Mouse (Mus musculus): Measurements from ENCODE around the gene Tgfb3.
A peak's percentile ranks its signal among the peaks of the same experiment; 100 is the strongest.

Gene Tgfb3

GRCm38 (mm10) chr12:86078553-86079201 is at the start of gene Tgfb3:
Gene Tgfb3, minus strand, starts transcription at chr12:86079041.
- no peak for DNase-seq (ENCODE audit: low spot score)

- DNase-seq (ENCODE audit: low spot score) = no peak
These were observed 49.3 kb upstream of the Tgfb3 start for GRCm38 (mm10) chr12:86128122-86128521.

DNA sequence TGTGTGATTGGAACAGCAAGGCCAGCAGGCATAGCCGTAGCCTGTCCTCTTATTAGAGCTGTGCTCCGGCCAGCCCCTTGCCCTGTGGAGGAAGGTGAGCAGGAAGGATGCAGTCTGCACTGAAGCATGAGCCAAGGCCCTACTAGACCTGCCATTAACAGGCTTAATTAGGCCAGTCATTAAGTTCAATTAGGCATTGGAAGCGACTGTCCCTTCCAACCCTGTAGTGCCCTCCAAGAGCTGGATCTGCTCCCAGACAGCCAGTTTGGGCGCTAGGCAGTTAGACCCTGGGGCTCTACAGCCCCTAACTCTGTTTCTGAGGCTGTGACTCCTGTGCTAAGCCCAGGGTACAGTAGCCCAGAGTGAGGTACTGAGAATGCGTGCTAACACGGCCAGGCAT is 45.2 kb upstream of the Tgfb3 start:
- no peak for DNase-seq (ENCODE audit: low spot score)

DNA sequence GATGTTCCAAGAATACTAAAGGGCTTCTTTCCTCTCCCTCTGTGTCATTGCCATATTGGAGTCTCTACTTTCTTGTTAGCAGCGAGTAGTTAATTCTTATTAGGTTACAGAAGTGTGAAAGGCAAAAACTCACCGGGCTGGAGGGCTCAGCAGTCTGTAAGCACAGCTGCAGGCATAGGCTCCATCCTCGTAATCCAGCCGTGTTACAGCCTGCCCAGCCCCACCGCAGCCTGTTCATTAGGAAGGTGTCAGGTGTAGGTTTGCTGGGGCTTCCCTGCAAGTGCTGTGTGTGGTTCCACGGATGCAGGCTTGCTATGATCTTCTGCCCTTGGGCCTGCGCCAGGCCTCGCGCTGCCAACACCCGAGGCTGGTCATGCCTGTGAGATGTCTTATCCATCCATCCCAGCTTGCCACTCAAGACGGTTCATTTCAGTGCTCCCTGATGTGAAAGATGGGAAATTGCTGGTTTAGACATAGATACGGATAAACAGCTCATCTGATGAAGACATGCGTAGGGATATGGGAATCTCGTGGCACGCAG is 37.5 kb upstream of the Tgfb3 start:
- DNase-seq (ENCODE audit: low spot score) = no peak

DNA sequence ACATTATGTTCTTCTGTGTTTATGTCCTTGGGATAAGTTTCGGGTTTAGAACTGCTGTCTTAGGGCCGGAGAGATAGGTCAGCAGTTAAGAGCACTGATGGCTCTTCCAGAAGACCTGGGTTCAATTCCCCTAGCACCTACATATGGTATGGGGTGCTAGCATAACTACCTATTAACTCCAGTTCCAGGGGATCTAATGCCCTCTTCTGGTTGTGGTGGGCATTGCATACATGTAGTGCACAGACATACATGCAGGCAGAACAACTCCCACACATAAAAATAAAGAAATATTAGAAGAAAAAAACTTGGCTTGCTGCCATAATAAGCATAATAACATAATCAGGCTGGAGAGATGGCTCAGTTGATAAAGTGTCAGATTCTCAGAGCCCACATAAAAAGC is 31.8 kb upstream of the Tgfb3 start:
- DNase-seq (ENCODE audit: low spot score) = no peak

- DNase-seq (ENCODE audit: low spot score) = no peak
These were observed 30.7 kb upstream of the Tgfb3 start for GRCm38 (mm10) chr12:86109531-86109930.

- no peak for DNase-seq (ENCODE audit: low spot score)
These were observed 28.8 kb upstream of the Tgfb3 start for GRCm38 (mm10) chr12:86107645-86108044.

GRCm38 (mm10) chr12:86106086-86106485 is 27.2 kb upstream of the Tgfb3 start:
- DNase-seq (ENCODE audit: low spot score) = no peak

DNA sequence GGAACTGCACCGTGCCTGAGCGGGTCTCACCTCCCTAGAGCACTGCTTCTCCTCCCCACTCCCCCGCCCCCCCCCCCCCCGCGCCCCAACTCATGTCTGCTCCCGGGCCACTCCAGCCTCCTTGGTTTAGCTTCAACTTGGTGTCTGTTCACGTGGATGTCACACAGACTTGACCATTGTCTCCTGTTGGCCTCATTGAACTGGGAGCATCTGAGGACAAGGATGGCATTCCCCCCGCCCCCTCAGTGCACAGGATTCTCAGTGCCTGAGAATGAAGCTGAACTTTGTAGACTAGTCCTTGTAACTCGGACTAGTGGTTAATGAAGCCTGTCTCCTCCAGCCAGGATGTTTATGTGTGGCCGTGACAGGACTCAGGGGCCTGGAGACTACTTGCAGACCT is 26.7 kb upstream of the Tgfb3 start:
- no peak for DNase-seq (ENCODE audit: low spot score)

- no peak for DNase-seq (ENCODE audit: low spot score)
These were observed 25.5 kb upstream of the Tgfb3 start for GRCm38 (mm10) chr12:86104297-86104696.

DNA sequence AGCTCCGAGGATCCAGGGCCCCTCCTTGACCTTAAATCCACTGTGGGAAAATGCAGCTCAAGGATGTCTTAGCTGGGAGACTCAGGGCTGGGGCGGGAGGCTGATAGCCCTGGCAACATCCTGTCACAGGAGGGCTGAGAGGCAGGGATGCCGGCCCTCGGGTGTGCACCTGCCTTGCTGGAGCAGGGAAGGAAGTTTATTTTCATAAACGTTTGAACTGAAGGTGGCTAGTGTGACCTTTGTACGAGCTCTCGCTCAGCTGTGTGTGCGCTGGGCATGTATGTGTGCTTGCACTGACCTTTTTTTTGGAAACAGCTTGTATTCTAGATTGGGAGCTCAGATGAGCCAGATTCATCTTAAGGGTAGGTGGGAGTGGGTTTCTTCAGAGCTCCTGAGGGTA is 25.0 kb upstream of the Tgfb3 start:
- DNase-seq (ENCODE audit: low spot score) = no peak

DNA sequence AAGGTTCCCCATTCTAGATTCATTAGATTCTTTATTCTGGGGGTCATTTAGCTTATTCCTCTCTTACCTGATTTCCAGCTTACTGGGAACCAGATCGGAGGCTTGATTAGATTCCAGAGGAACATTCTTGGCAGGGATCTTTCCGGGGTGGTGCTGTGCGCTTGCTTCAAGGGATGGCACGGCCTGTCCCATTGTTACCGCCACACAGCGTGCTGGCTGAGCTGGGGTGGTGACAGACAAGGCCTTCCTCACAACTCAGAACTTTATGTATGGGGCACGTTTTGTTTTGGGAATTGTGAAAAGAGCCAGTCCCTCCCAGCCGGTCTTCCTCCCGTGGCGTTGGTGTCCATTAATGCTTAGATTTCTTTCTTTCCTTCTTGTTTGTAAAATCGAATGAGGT is 24.6 kb upstream of the Tgfb3 start:
- no peak for DNase-seq (ENCODE audit: low spot score)

DNA sequence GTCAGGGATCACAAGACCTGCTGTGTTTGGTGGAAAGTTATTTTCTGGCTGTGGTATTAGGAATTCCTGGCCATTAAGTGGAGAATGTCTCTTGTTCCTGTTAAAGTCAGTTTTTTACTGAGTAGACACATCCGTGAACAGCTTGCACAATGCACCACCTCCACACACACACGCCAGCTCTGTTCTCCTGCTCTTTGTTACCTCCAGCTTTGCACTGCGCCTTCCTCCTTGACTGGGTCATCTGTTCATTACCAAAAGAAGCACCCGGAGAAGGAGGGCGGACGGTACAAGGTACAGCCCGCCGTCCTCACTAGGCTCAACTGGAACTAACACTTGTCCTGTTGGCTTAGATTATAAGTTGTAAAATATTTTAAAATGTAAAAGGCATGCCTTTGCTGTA is 23.8 kb upstream of the Tgfb3 start:
- DNase-seq (ENCODE audit: low spot score) = no peak

GRCm38 (mm10) chr12:86100711-86101110 is 21.9 kb upstream of the Tgfb3 start:
- no peak for DNase-seq (ENCODE audit: low spot score)

DNA sequence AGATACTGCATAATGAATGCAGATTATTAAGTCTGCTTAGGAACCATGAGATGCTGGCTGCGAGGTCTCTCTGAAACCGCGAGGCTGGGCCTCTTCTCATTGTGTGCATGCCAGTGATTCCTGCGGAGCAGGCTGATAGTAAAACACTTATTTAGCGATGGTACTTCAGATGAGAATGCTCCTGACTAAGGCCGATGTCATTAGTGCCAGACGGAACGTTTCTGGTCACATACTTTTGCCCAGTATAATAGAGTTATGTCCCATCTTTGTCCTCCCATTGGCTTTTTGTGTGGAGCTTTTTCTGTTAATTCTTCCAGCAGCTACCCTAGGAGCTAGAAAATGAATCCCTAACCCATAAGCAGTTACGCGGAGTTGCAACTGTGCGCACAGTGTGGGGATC is 18.9 kb upstream of the Tgfb3 start:
- DNase-seq (ENCODE audit: low spot score) = no peak

GRCm38 (mm10) chr12:86095806-86096205 is 17.0 kb upstream of the Tgfb3 start:
- DNase-seq (ENCODE audit: low spot score) = no peak

DNA sequence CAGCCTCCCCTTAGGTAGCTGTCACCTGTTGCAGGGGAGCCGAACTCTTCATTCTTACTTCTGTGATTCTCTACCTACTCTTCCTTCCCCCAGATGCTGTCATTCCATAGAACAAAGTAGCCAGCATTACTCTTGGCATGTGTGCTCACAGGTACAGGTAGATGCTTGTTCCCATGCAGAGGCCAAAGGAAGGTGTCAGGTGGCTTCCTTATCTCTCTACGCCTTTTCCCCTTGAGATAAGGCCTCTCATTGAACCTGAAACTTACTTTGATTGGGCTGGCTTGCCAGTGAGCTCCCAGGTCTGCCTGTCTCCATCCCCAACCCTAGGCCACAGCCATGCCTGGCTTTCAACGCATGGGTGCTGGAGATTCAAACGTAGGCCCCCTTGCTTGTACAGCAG is 15.2 kb upstream of the Tgfb3 start:
- no peak for DNase-seq (ENCODE audit: low spot score)

DNA sequence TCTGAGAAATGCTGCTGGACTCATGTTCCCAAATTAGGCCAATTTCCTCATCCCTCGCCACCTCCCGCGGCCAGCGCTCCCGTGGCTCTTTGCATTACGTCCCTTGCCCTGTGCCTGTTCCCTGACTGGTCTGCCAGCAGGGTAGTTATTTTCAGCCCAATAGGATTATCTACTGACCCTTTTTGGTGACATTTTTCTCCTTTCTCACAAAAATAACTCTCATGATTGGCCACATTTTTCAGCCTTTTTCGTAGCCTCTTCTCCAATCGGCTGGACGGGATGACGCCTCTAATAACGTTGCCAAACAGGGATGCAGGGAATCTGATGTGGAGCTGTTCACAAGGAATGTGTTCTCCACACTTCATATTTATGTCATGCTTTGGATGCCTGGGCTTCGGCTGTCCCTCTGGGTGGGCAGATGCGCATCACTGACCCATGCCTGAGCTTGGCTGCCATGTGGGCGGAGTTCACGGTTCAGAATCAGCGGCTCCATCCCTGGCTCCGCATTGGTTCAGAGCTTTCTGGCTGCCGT is 12.8 kb upstream of the Tgfb3 start:
- DNase-seq (ENCODE audit: low spot score) = no peak

GRCm38 (mm10) chr12:86090764-86091163 is 11.9 kb upstream of the Tgfb3 start:
- no peak for DNase-seq (ENCODE audit: low spot score)

DNA sequence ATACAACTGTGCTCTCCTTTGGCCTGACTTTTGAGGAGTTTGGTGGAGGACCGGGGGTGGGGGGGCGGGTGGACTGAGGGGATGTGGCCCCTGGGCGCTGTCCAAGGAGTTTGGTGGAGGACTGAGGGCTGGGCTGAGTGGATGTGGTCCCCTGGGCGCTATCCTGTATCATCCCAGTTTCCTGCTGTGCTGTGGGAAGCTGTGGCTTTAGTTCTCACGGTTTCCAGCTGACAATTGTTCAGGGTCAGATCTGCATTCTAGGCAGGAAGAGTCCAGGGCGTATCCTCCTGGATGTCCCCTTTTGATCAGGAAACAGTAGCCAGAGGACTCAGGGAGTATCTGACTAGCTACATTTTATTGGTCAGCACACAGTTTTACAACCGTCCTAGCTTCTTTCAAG is 9.2 kb upstream of the Tgfb3 start:
- DNase-seq (ENCODE audit: low spot score) = no peak

- DNase-seq (ENCODE audit: low spot score) = no peak
These were observed 7.7 kb upstream of the Tgfb3 start for GRCm38 (mm10) chr12:86086550-86086949.

- DNase-seq (ENCODE audit: low spot score) = no peak
These were observed 7.0 kb upstream of the Tgfb3 start for GRCm38 (mm10) chr12:86085873-86086272.

- DNase-seq (ENCODE audit: low spot score) = peak; percentile 62
These were observed 3.7 kb upstream of the Tgfb3 start, which contains the start of gene Ift43 for GRCm38 (mm10) chr12:86082481-86083012. Gene Ift43, plus strand, starts transcription at chr12:86082541.

- DNase-seq (ENCODE audit: low spot score) = peak; percentile 63
These were observed 394 bp upstream of the Tgfb3 start for GRCm38 (mm10) chr12:86079202-86079667.
